ENCODE assay signal across 9 mouse cellular contexts in the genomic region with DNA sequence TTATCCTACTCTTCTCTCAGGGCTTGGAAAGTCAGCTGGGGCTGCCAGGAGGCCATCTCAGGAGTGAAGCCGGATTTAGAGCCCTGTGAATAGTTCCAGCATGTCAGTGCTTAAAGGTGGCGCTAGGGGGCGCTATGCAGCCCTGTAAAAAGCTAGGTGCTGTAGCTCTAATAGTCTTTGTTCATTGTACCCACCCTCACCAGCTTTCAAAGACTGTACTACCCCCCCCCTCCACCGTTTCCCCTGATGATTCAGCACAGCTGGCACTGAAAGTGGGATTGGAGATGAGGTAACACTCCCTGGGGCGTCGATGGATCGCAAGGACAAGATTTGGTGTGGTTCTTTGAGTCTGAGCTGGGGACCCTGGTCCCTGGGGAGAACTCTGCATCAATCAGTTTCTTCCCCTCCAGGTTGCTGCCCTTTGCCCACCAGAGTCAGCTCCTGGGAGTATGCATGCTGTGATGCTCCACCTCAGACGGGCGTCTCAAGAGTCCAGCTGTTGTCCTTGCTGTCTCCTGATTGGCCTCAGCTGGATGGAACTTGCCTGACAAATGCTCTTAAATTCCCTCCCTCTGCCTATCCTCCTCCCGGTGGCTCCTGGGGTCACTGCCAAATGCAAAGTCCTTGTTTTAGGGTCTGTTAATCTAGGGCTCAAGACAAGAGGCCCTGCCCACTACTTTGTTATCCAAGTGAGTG. TPM values are rescaled to one million over a fixed set of nuclear protein-coding genes. Genes with fewer than 3 reads are reported as not detected.
A peak's percentile ranks its signal among the peaks of the same experiment; 100 is the strongest.
DNase-seq lines count a peak whose midpoint lies in the region; ATAC-seq and TF ChIP-seq lines count a peak whose summit lies in the region.
"Had no signal": no experiment of that assay in that cellular context is flagged by ENCODE, and none has a peak within 500 bp of the region (broad histone marks: within the 10 kb centered on the region; RNA-seq: fewer than 3 reads in every experiment).

No protein-coding gene starts in this region.

- no peak overlapping the region for H3K9ac ChIP-seq in liver, embryonic 14.5 days (replicated peaks)
- peak overlapping the region; percentile 6 for H3K9ac ChIP-seq in neural tube, embryonic 11.5 days (ENCODE audit: low read length)

- no peak for ATAC-seq in G1E (ENCODE audit: extremely low read depth, insufficient number of reproducible peaks, low FRiP score, poor library complexity, severe bottlenecking)
- ATAC-seq in liver, embryonic 14.5 days (ENCODE audit: insufficient read depth), result no peak
- ATAC-seq in neural tube, embryonic 11.5 days (ENCODE audit: insufficient read depth, low FRiP score, low TSS enrichment), result no peak
- no peak for ATAC-seq in cerebellum, adult (ENCODE audit: insufficient number of reproducible peaks, low FRiP score, low TSS enrichment)

- no peak overlapping the region for H3K4me2 ChIP-seq in liver, embryonic 14.5 days (ENCODE audit: low read depth)
- no peak overlapping the region for H3K4me2 ChIP-seq in neural tube, embryonic 11.5 days (ENCODE audit: low read depth)

- no peaks in the 10 kb centered on the region for H3K9me3 ChIP-seq in G1E (replicated peaks)
- H3K9me3 ChIP-seq in liver, embryonic 14.5 days (ENCODE audit: control insufficient read depth, low read length), result no peaks in the 10 kb centered on the region
- H3K9me3 ChIP-seq in neural tube, embryonic 11.5 days (ENCODE audit: control insufficient read depth, low read length), result no peaks in the 10 kb centered on the region

- intact Hi-C loops in heart, postnatal 14 days (cut with DNase I), result no loop called here

- DNase-seq in layer of hippocampus, postnatal 10 days (ENCODE audit: low spot score in 2 of 2), result peak; percentile 56 to 69
- DNase-seq in layer of hippocampus, adult 8-10 months (ENCODE audit: low spot score in 2 of 2), result no peak
- DNase-seq in G1E (ENCODE audit: low spot score), result peak; percentile 38
- DNase-seq in c-Kit-positive CD71-positive TER-119-negative erythroid progenitor cells, embryonic 14.5 days (ENCODE audit: low read depth), result peak; percentile 51
- DNase-seq in heart, postnatal 14 days, result peak; percentile 57 to 63
- peak in 2 of 3 experiments; percentile 32 to 42 for DNase-seq in liver, embryonic 14.5 days (ENCODE audit: low read depth in 3 of 3, low spot score in 3 of 3)
- DNase-seq in neural tube, embryonic 11.5 days (ENCODE audit: low spot score), result peak; percentile 77

- peak; percentile 74 for TF ChIP-seq CTCF in G1E (IDR thresholded peaks at IDR 0.05; ENCODE audit: low read depth, low read length)
- TF ChIP-seq CTCF in liver, embryonic 14.5 days (IDR thresholded peaks at IDR 0.05; ENCODE audit: low read depth), result peak; percentile 82

- H3K27me3 ChIP-seq in G1E (ENCODE audit: insufficient read depth, low read length), result peaks cover 14% of the 10 kb centered on the region; the same call in 1 of the 2 replicates
- no peaks in the 10 kb centered on the region for H3K27me3 ChIP-seq in liver, embryonic 14.5 days (ENCODE audit: control insufficient read depth, insufficient read depth, low read length)
- no peaks in the 10 kb centered on the region for H3K27me3 ChIP-seq in neural tube, embryonic 11.5 days (ENCODE audit: control insufficient read depth, insufficient read depth, low read length)

- H3K27ac ChIP-seq in liver, embryonic 14.5 days, result no peak overlapping the region
- 0 out of 2 replicates have a peak overlapping the region, but pooled peaks have one; percentile 34 for H3K27ac ChIP-seq in neural tube, embryonic 11.5 days (ENCODE audit: low read depth, low read length)
- H3K27ac ChIP-seq: macrophage had no signal

- H3K36me3 ChIP-seq in G1E (replicated peaks), result no peaks in the 10 kb centered on the region
- no peaks in the 10 kb centered on the region for H3K36me3 ChIP-seq in liver, embryonic 14.5 days (replicated peaks; ENCODE audit: control insufficient read depth, insufficient read depth, low read depth)
- H3K36me3 ChIP-seq in neural tube, embryonic 11.5 days (ENCODE audit: control insufficient read depth, insufficient read depth, low read length), result no peaks in the 10 kb centered on the region

- WGBS in liver, embryonic 14.5 days (ENCODE audit: insufficient replicate concordance), result 35% methylated on average over 10 of the region's 10 CpGs
- WGBS in neural tube, embryonic 11.5 days, result 13% methylated on average over 10 of the region's 10 CpGs

- TF ChIP-seq EP300 in liver, embryonic 14.5 days (IDR thresholded peaks at IDR 0.05; ENCODE audit: low read depth), result no peak

- H3K4me1 ChIP-seq in G1E (ENCODE audit: insufficient read depth, low read depth, low read length), result no peaks in the 10 kb centered on the region
- H3K4me1 ChIP-seq in liver, embryonic 14.5 days (replicated peaks; ENCODE audit: control insufficient read depth in 2 of 2, insufficient read depth in 2 of 2, low read length in 1 of 2), result no peaks in the 10 kb centered on the region; a peak in 1 of 4 replicates
- H3K4me1 ChIP-seq in neural tube, embryonic 11.5 days (ENCODE audit: control insufficient read depth, insufficient read depth, low read length), result peaks cover 12% of the 10 kb centered on the region

- no peak overlapping the region for H3K4me3 ChIP-seq in G1E (ENCODE audit: low read depth, low read length)
- H3K4me3 ChIP-seq in liver, embryonic 14.5 days (ENCODE audit: insufficient read depth in 1 of 2, low read depth in 2 of 2, low read length in 2 of 2), result no peak overlapping the region
- no peak overlapping the region for H3K4me3 ChIP-seq in neural tube, embryonic 11.5 days (ENCODE audit: low read depth, low read length)

RNA-seq across cellular contexts. Expression of a gene that starts 33.9 kb away (rescaled TPM):
- total RNA-seq in layer of hippocampus, postnatal 10 days (2021), result 1 to 10 TPM; 4.3 to 4.4 TPM
- 1 to 10 TPM; 3.3 to 5.3 (median 4.5) TPM for total RNA-seq in layer of hippocampus, adult 8-10 months (2022)
- total RNA-seq in G1E (2014; fragmentation: Nextera tagmentation) (not detected in 2 replicates), G1E (2017) (under 0.01 TPM in 1 of 2 replicates, not detected in the other)
- polyA plus RNA-seq in G1E (2012), result not detected in 2 replicates
- total RNA-seq in heart, postnatal 14 days (2021), result 1 to 10 TPM; 7.0 to 7.4 TPM
- polyA plus RNA-seq in liver, embryonic 14.5 days (2012; rRNA removed), result 0.33 and 0.34 TPM in 2 replicates
- polyA plus RNA-seq in liver, embryonic 14.5 days (2014; fragmentation: Nextera tagmentation; extraction: Ambion mirVana), result 0.24 and 0.52 TPM in 2 replicates
- 3.6 and 4.1 TPM in 2 replicates for polyA plus RNA-seq in neural tube, embryonic 11.5 days (2014; fragmentation: Nextera tagmentation; extraction: Ambion mirVana)
- polyA plus RNA-seq: macrophage had no signal

RNA-seq across cellular contexts. Expression of a gene that starts 48.9 kb away (rescaled TPM):
- 1 to 10 TPM; 5.7 to 6.8 TPM for total RNA-seq in layer of hippocampus, postnatal 10 days (2021)
- total RNA-seq in layer of hippocampus, adult 8-10 months (2022), result 10 to 100 TPM in 3 of 4 experiments, 1 to 10 TPM in 1; 9.1 to 14.2 (median 12.7) TPM
- 17.2 and 18.7 TPM in 2 replicates for total RNA-seq in G1E (2014; fragmentation: Nextera tagmentation)
- total RNA-seq in G1E (2017), result 23.0 and 23.5 TPM in 2 replicates
- 29.8 and 37.0 TPM in 2 replicates for polyA plus RNA-seq in G1E (2012)
- 100 to 1,000 TPM; 181 to 209 TPM for total RNA-seq in heart, postnatal 14 days (2021)
- 41.9 and 44.6 TPM in 2 replicates for polyA plus RNA-seq in liver, embryonic 14.5 days (2012; rRNA removed)
- polyA plus RNA-seq in liver, embryonic 14.5 days (2014; fragmentation: Nextera tagmentation; extraction: Ambion mirVana), result 34.6 and 37.7 TPM in 2 replicates
- 4.5 and 5.3 TPM in 2 replicates for polyA plus RNA-seq in neural tube, embryonic 11.5 days (2014; fragmentation: Nextera tagmentation; extraction: Ambion mirVana)

Comparison
In these comparisons a context has a peak if more than half of its experiments do, and no peak if none do; other contexts are left out.
1. DNase-seq: peak in layer of hippocampus, postnatal 10 days (2 of 2), G1E (single experiment), c-Kit-positive CD71-positive TER-119-negative erythroid progenitor cells, embryonic 14.5 days (single experiment), heart, postnatal 14 days (2 of 2), liver, embryonic 14.5 days (2 of 3) and neural tube, embryonic 11.5 days (single experiment); none in layer of hippocampus, adult 8-10 months (0 of 2).
2. RNA of a gene that starts 33.9 kb away (total RNA-seq): 7.0 to 7.4 TPM in heart, postnatal 14 days, 3.3 to 5.3 TPM in layer of hippocampus, adult 8-10 months and 4.3 to 4.4 TPM in layer of hippocampus, postnatal 10 days; under 0.01 TPM in G1E; every median in the first group is over 4 times any median in the second.
3. RNA of a gene that starts 48.9 kb away (total RNA-seq): 181 to 209 TPM in heart, postnatal 14 days; 17.2 to 23.5 TPM in G1E, 9.1 to 14.2 TPM in layer of hippocampus, adult 8-10 months and 5.7 to 6.8 TPM in layer of hippocampus, postnatal 10 days; every median in the first group is over 4 times any median in the second.